Mouse (Mus musculus) ES-E14 (cell line): Measurements from ENCODE around the gene Olfr577. TPM values are rescaled to one million over a fixed set of nuclear protein-coding genes. Genes with fewer than 3 reads are reported as not detected.

Experiments used
- DNase-seq: peaks from one replicate; pipeline ENCODE4 v3.0.0-alpha.2; 2013; ENCODE audit warnings: low read depth, low spot score
- H3K27ac ChIP-seq: 2 replicates; pipeline ENCODE4 v1.5.1; 2012; ENCODE audit warnings: low read depth, mild to moderate bottlenecking, low read length, moderate library complexity, mixed read lengths; ENCODE audit not compliant: poor library complexity, insufficient read depth, severe bottlenecking
- H3K36me3 ChIP-seq: 2 replicates; pipeline ENCODE4 v1.6.1; 2012; ENCODE audit warnings: mild to moderate bottlenecking, low read length, moderate library complexity, mixed read lengths; ENCODE audit not compliant: control insufficient read depth, poor library complexity, insufficient read depth, severe bottlenecking
- H3K4me1 ChIP-seq, 2 experiments: fragments of 150-350 bp in 1 of 2; sonication (generic) in 1 of 2; 2 replicates each; pipeline ENCODE4 v1.6.1; 2012; ENCODE audit warnings: low read length in 2 of 2, mild to moderate bottlenecking in 1 of 2, mixed read lengths in 1 of 2; ENCODE audit not compliant: control insufficient read depth in 2 of 2, insufficient read depth in 2 of 2, poor library complexity in 1 of 2
- H3K4me3 ChIP-seq, 2 experiments: fragments of 150-350 bp in 1 of 2; sonication (generic) in 1 of 2; 2 replicates each; pipeline ENCODE4 v1.5.1; 2012; ENCODE audit warnings: low read length in 2 of 2, low read depth in 1 of 2, mild to moderate bottlenecking in 1 of 2, mixed read lengths in 1 of 2; ENCODE audit not compliant: insufficient read depth in 1 of 2, poor library complexity in 1 of 2, severe bottlenecking in 1 of 2
- H3K9ac ChIP-seq: 2 replicates; pipeline ENCODE4 v1.6.1; 2012; ENCODE audit warnings: low read depth, mild to moderate bottlenecking, low read length, mixed read lengths; ENCODE audit not compliant: poor library complexity, insufficient read depth, severe bottlenecking
- H3K9me3 ChIP-seq: fragments of 150-350 bp; sonication (generic); 2 replicates; pipeline ENCODE4 v1.6.1; 2012; ENCODE audit warnings: low read depth, mild to moderate bottlenecking, low read length; ENCODE audit not compliant: control insufficient read depth, insufficient read depth
- CHD2 ChIP-seq: IDR thresholded peaks from 2 replicates; pipeline ENCODE4 v1.6.1; 2014; ENCODE audit warnings: mild to moderate bottlenecking, low read depth, low read length, inconsistent platforms
- HCFC1 ChIP-seq: IDR thresholded peaks from 2 replicates; pipeline ENCODE4 v1.6.1; 2012; ENCODE audit warnings: low read length, inconsistent platforms, borderline replicate concordance; ENCODE audit not compliant: insufficient read depth
- MAFK ChIP-seq: IDR thresholded peaks from 2 replicates; pipeline ENCODE4 v1.6.1; 2014; ENCODE audit warnings: mild to moderate bottlenecking, low read depth, low read length, inconsistent platforms; ENCODE audit not compliant: insufficient read depth
- ZC3H11A ChIP-seq: IDR thresholded peaks from 2 replicates; pipeline ENCODE4 v1.6.1; 2012; ENCODE audit warnings: low read depth, mild to moderate bottlenecking, inconsistent platforms, low read length, borderline replicate concordance
- ZNF384 ChIP-seq: IDR thresholded peaks from 2 replicates; pipeline ENCODE4 v1.6.1; 2012; ENCODE audit warnings: low read depth, low read length, inconsistent platforms
- in situ Hi-C, 2 experiments: fragments of 600-800 bp; cut with MboI; formaldehyde crosslinking; loops; one replicate each; pipeline ENCODE4 v1.15.1; 2025; ENCODE audit warnings: low sequenced_read_pairs in 2 of 2, inconsistent platforms in 1 of 2; ENCODE audit not compliant: unreplicated experiment in 2 of 2
- total RNA-seq: library from RNA; depleted of rRNA; stranded (reverse); fragments of 300-350 nt; gene quantifications from 2 replicates; pipeline ENCODE4 v1.2.3, GENCODE M21; 2012

Olfr577 gene
- total RNA-seq, 1 experiment: not detected

- H3K9me3 ChIP-seq: no peaks in the 10 kb centered on the region
- H3K4me1 ChIP-seq: no peaks in the 10 kb centered on the region
- H3K4me3 ChIP-seq: no peak overlapping the region
- no peak overlapping the region for H3K27ac ChIP-seq
- no peaks in the 10 kb centered on the region for H3K36me3 ChIP-seq
- DNase-seq: no peak
- no peak for TF ChIP-seq MAFK
- no peak for TF ChIP-seq ZC3H11A
- TF ChIP-seq ZNF384: no peak
- TF ChIP-seq HCFC1: no peak
- TF ChIP-seq CHD2: no peak
- in situ Hi-C loops: no loop called here
- no peak overlapping the region for H3K9ac ChIP-seq
Measured at GRCm38 (mm10) chr7:102958137-102958536, 17.6 kb downstream of the Olfr577 start.

DNA sequence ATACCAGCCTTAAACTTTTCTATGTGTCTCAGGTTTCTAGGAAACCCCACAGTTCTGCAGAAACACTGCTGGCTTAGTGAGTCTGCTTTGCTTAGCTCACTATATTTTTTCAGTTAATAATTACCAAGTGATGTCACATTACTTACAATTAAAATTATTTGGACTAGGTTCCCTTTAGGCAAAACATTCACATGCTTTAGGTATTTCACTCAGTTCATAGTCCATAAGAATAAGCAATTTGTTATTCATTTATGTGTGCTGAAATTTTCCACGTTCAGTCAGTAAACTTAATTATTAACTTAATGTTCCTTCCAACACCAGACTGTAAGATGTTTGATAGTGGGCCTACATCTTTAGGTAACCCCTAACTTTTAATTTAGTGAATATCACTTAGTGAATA is 25.0 kb downstream of the Olfr577 start:
- H3K9me3 ChIP-seq: no peaks in the 10 kb centered on the region
- DNase-seq: no peak
- H3K27ac ChIP-seq: no peak overlapping the region
- H3K4me3 ChIP-seq: no peak overlapping the region
- TF ChIP-seq MAFK (no peak), HCFC1 (no peak), ZC3H11A (no peak), CHD2 (no peak), ZNF384 (no peak)
- H3K9ac ChIP-seq: no peak overlapping the region
- no peaks in the 10 kb centered on the region for H3K36me3 ChIP-seq
- no peaks in the 10 kb centered on the region for H3K4me1 ChIP-seq
- in situ Hi-C loops: no loop called here

- no peak for TF ChIP-seq MAFK
- no peak for TF ChIP-seq CHD2
- TF ChIP-seq ZNF384: no peak
- TF ChIP-seq HCFC1: no peak
- no peak for TF ChIP-seq ZC3H11A
- H3K4me3 ChIP-seq: no peak within 1 kb of the TSS
- no peak within 1 kb of the TSS for H3K9ac ChIP-seq
- in situ Hi-C loops: no loop called here
- H3K9me3 ChIP-seq: no peaks in the 10 kb centered on the region
- H3K27ac ChIP-seq: no peak within 1 kb of the TSS
- no peak for DNase-seq
- H3K36me3 ChIP-seq: no peaks in the 10 kb centered on the region
- H3K4me1 ChIP-seq: no peaks in the 10 kb centered on the region
Measured at GRCm38 (mm10) chr7:102948167-102948566, 27.6 kb downstream of the Olfr577 start, which contains the start of gene Olfr574. Gene Olfr574 (plus strand): TSS chr7:102948467.

DNA sequence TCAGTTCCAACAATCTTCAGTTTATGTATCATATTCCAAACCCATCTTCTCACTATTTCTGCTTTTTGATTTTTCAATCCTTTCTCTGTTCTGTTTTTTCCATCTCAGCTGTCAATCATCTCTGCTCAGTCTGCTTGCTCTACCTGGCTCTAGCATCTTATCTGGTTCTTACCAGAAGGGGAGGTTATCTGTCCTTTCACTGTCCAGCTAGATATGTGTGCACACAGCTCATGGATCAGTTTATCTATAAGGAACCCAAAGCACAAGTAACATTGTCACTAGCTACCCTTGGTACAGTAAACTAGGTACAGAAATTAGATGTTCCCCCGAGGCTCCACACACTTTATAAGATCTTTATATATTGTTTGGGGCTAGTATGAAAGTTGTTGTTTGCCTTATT is 32.3 kb downstream of the Olfr577 start:
- no peak overlapping the region for H3K4me3 ChIP-seq
- H3K9me3 ChIP-seq: no peaks in the 10 kb centered on the region
- in situ Hi-C loops: no loop called here
- H3K27ac ChIP-seq: no peak overlapping the region
- no peak for TF ChIP-seq CHD2
- TF ChIP-seq HCFC1: no peak
- TF ChIP-seq ZC3H11A: no peak
- no peak for TF ChIP-seq MAFK
- H3K36me3 ChIP-seq: no peaks in the 10 kb centered on the region
- no peak for DNase-seq
- H3K4me1 ChIP-seq: no peaks in the 10 kb centered on the region
- no peak overlapping the region for H3K9ac ChIP-seq

GRCm38 (mm10) chr7:102942475-102942874 is 33.3 kb downstream of the Olfr577 start, which contains the start of gene Olfr573-ps1:
Gene Olfr573-ps1 (minus strand): TSS chr7:102942575.
- in situ Hi-C loops: no loop called here
- H3K36me3 ChIP-seq: no peaks in the 10 kb centered on the region
- H3K9me3 ChIP-seq: no peaks in the 10 kb centered on the region
- no peak within 1 kb of the TSS for H3K9ac ChIP-seq
- H3K27ac ChIP-seq: no peak within 1 kb of the TSS
- DNase-seq: no peak
- H3K4me3 ChIP-seq: no peak within 1 kb of the TSS
- H3K4me1 ChIP-seq: no peaks in the 10 kb centered on the region
- TF ChIP-seq HCFC1 (no peak), ZC3H11A (no peak), ZNF384 (no peak), MAFK (no peak), CHD2 (no peak)
